Comparison of ENCODE assay signal across 18 mouse cellular contexts in genomic region chr6:88717143-88718032, GRCm38 (mm10). TPM values are rescaled to one million over a fixed set of nuclear protein-coding genes. Genes with fewer than 3 reads are reported as not detected.
A peak's percentile ranks its signal among the peaks of the same experiment; 100 is the strongest.
DNase-seq lines count a peak whose midpoint lies in the region; ATAC-seq and TF ChIP-seq lines count a peak whose summit lies in the region.
"Had no signal": no experiment of that assay in that cellular context is flagged by ENCODE, and none has a peak within 500 bp of the region (broad histone marks: within the 10 kb centered on the region; RNA-seq: fewer than 3 reads in every experiment).

No protein-coding gene starts in this region.

- H3K4me3 ChIP-seq in liver, postnatal 0 days (ENCODE audit: low read depth, low read length) = no peak overlapping the region
- H3K4me3 ChIP-seq in liver, embryonic 11.5 days (ENCODE audit: low read depth, low read length) = no peak overlapping the region
- H3K4me3 ChIP-seq in heart, embryonic 15.5 days = no peak overlapping the region
- H3K4me3 ChIP-seq in intestine, embryonic 15.5 days (replicated peaks) = no peak overlapping the region
- H3K4me3 ChIP-seq: embryonic facial prominence, embryonic 12.5 days; megakaryocyte, embryonic 14.5 days had no signal

- TF ChIP-seq CTCF in liver, postnatal 0 days (IDR thresholded peaks at IDR 0.05; ENCODE audit: low read depth) = peak; percentile 14

- no peak overlapping the region for H3K9ac ChIP-seq in liver, postnatal 0 days (replicated peaks)
- no peak overlapping the region for H3K9ac ChIP-seq in liver, embryonic 11.5 days (ENCODE audit: low read depth, low read length)
- no peak overlapping the region for H3K9ac ChIP-seq in heart, embryonic 15.5 days
- no peak overlapping the region for H3K9ac ChIP-seq in intestine, embryonic 15.5 days
- H3K9ac ChIP-seq: embryonic facial prominence, embryonic 12.5 days; forebrain, postnatal 0 days; liver, embryonic 14.5 days had no signal

- 68% methylated on average over 6 of the region's 6 CpGs for WGBS in liver, postnatal 0 days (ENCODE audit: insufficient replicate concordance)
- whole genome bisulfite sequencing in liver, embryonic 11.5 days = 70% methylated on average over 6 of the region's 6 CpGs
- WGBS in heart, embryonic 15.5 days = 58% methylated on average over 6 of the region's 6 CpGs
- 66% methylated on average over 6 of the region's 6 CpGs for WGBS in intestine, embryonic 15.5 days

- ATAC-seq in liver, postnatal 0 days = peak; percentile 93
- ATAC-seq in liver, embryonic 11.5 days (replicated peaks; ENCODE audit: low FRiP score) = no peak
- peak; percentile 62 for ATAC-seq in heart, embryonic 15.5 days (replicated peaks; ENCODE audit: insufficient number of reproducible peaks, insufficient read depth, low FRiP score, low read depth)
- no peak for ATAC-seq in intestine, embryonic 15.5 days
- ATAC-seq: CD4-positive, CD25-positive, alpha-beta regulatory T cell, adult 4 months; forebrain, postnatal 0 days; hindbrain, embryonic 16.5 days had no signal

- H3K27me3 ChIP-seq in liver, postnatal 0 days (ENCODE audit: insufficient read depth, low read length) = no peaks in the 10 kb centered on the region
- no peaks in the 10 kb centered on the region for H3K27me3 ChIP-seq in liver, embryonic 11.5 days (replicated peaks; ENCODE audit: control insufficient read depth, insufficient read depth, low read length)
- H3K27me3 ChIP-seq in heart, embryonic 15.5 days = no peaks in the 10 kb centered on the region
- H3K27me3 ChIP-seq in intestine, embryonic 15.5 days (replicated peaks) = no peaks in the 10 kb centered on the region
- H3K27me3 ChIP-seq: embryonic facial prominence, embryonic 12.5 days had no signal

- no peak overlapping the region for H3K4me2 ChIP-seq in liver, postnatal 0 days (ENCODE audit: low read depth, low read length)
- H3K4me2 ChIP-seq in liver, embryonic 11.5 days = no peak overlapping the region
- no peak overlapping the region for H3K4me2 ChIP-seq in heart, embryonic 15.5 days
- H3K4me2 ChIP-seq in intestine, embryonic 15.5 days (replicated peaks) = no peak overlapping the region
- H3K4me2 ChIP-seq: embryonic facial prominence, embryonic 12.5 days had no signal

- no peaks in the 10 kb centered on the region for H3K9me3 ChIP-seq in liver, postnatal 0 days (ENCODE audit: low read length)
- H3K9me3 ChIP-seq in liver, embryonic 11.5 days (ENCODE audit: control insufficient read depth, low read length) = no peaks in the 10 kb centered on the region
- H3K9me3 ChIP-seq in heart, embryonic 15.5 days (replicated peaks) = no peaks in the 10 kb centered on the region
- H3K9me3 ChIP-seq in intestine, embryonic 15.5 days = no peaks in the 10 kb centered on the region
- H3K9me3 ChIP-seq: embryonic facial prominence, embryonic 12.5 days; megakaryocyte, embryonic 14.5 days had no signal

- peaks cover 4% of the 10 kb centered on the region; the same call in 1 of the 2 replicates for H3K4me1 ChIP-seq in liver, postnatal 0 days (ENCODE audit: insufficient read depth)
- no peaks in the 10 kb centered on the region for H3K4me1 ChIP-seq in liver, embryonic 11.5 days (replicated peaks; ENCODE audit: control insufficient read depth, insufficient read depth, low read length)
- H3K4me1 ChIP-seq in heart, embryonic 15.5 days (replicated peaks) = no peaks in the 10 kb centered on the region
- no peaks in the 10 kb centered on the region for H3K4me1 ChIP-seq in intestine, embryonic 15.5 days (replicated peaks)
- H3K4me1 ChIP-seq: embryonic facial prominence, embryonic 12.5 days had no signal

- H3K27ac ChIP-seq in liver, postnatal 0 days (ENCODE audit: low read depth) = peak overlapping the region; percentile 49; the same call in 1 of the 2 replicates
- no peak overlapping the region for H3K27ac ChIP-seq in liver, embryonic 11.5 days (ENCODE audit: low read depth, low read length)
- peak overlapping the region; percentile 11; the same call in 1 of the 2 replicates for H3K27ac ChIP-seq in heart, embryonic 15.5 days
- no peak overlapping the region for H3K27ac ChIP-seq in intestine, embryonic 15.5 days
- H3K27ac ChIP-seq: embryonic facial prominence, embryonic 12.5 days; liver, embryonic 14.5 days had no signal

- DNase-seq in heart, adult 18-20 months = peak; percentile 58 to 90
- DNase-seq in heart, postnatal 4 days = no peak
- DNase-seq in liver, postnatal 0 days = peak; percentile 32
- no peak for DNase-seq in liver, embryonic 11.5 days (ENCODE audit: low spot score)
- DNase-seq in yolk sac, embryonic 10.5 days (ENCODE audit: low spot score) = no peak
- DNase-seq: cerebellum, adult 9-10 months; forebrain, postnatal 0 days; left cerebral cortex, postnatal 4 days; lung, postnatal 10 days; right cerebral cortex, adult 18-20 months had no signal

- no peaks in the 10 kb centered on the region for H3K36me3 ChIP-seq in liver, postnatal 0 days (replicated peaks; ENCODE audit: insufficient read depth, low read length)
- no peaks in the 10 kb centered on the region for H3K36me3 ChIP-seq in liver, embryonic 11.5 days (ENCODE audit: control insufficient read depth, insufficient read depth, low read length)
- H3K36me3 ChIP-seq in heart, embryonic 15.5 days = no peaks in the 10 kb centered on the region
- no peaks in the 10 kb centered on the region for H3K36me3 ChIP-seq in intestine, embryonic 15.5 days
- H3K36me3 ChIP-seq: embryonic facial prominence, embryonic 12.5 days had no signal

- peak; percentile 50; the same call in 1 of the 2 replicates for TF ChIP-seq EP300 in liver, postnatal 0 days (IDR thresholded peaks at IDR 0.05; ENCODE audit: low read depth)

RNA-seq across cellular contexts. Expression of gene Mgll, which starts 6.8 kb away (rescaled TPM):
- total RNA-seq in heart, adult 18-20 months (2021) = 10 to 100 TPM; 92.7 to 96.6 TPM
- 100 to 1,000 TPM; 132 to 138 TPM for total RNA-seq in heart, postnatal 4 days (2021)
- polyA plus RNA-seq in liver, postnatal 0 days (2015; fragmentation: Nextera tagmentation; extraction: Ambion mirVana) = 106 and 121 TPM in 2 replicates
- polyA plus RNA-seq in liver, embryonic 11.5 days (2014; fragmentation: Nextera tagmentation; extraction: Ambion mirVana) = 17.3 and 22.2 TPM in 2 replicates
- 35.9 and 44.4 TPM in 2 replicates for polyA plus RNA-seq in heart, embryonic 15.5 days (2015; fragmentation: Nextera tagmentation; extraction: Ambion mirVana)
- polyA plus RNA-seq in intestine, embryonic 15.5 days (2015; fragmentation: Nextera tagmentation; extraction: Ambion mirVana) = 71.6 and 75.9 TPM in 2 replicates
- total RNA-seq: MEL had no signal

Comparison
In these comparisons a context has a peak if more than half of its experiments do, and no peak if none do; other contexts are left out.
1. DNase-seq: peak in heart, adult 18-20 months (2 of 2) and liver, postnatal 0 days (single experiment); none in heart, postnatal 4 days (single experiment), liver, embryonic 11.5 days (single experiment) and yolk sac, embryonic 10.5 days (single experiment).
2. ATAC-seq: peak in liver, postnatal 0 days (single experiment) and heart, embryonic 15.5 days (single experiment); none in liver, embryonic 11.5 days (single experiment) and intestine, embryonic 15.5 days (single experiment).
3. H3K27ac ChIP-seq: peak in liver, postnatal 0 days (single experiment) and heart, embryonic 15.5 days (single experiment); none in liver, embryonic 11.5 days (single experiment) and intestine, embryonic 15.5 days (single experiment).